Mouse (Mus musculus): Measurements from ENCODE around the gene Metrnl. TPM values are rescaled to one million over a fixed set of nuclear protein-coding genes. Genes with fewer than 3 reads are reported as not detected.
A peak's percentile ranks its signal among the peaks of the same experiment; 100 is the strongest.

Gene Metrnl
- total and polyA plus RNA-seq, 3 experiments, result 18.0 to 21.2 (median 20.4) TPM

DNA sequence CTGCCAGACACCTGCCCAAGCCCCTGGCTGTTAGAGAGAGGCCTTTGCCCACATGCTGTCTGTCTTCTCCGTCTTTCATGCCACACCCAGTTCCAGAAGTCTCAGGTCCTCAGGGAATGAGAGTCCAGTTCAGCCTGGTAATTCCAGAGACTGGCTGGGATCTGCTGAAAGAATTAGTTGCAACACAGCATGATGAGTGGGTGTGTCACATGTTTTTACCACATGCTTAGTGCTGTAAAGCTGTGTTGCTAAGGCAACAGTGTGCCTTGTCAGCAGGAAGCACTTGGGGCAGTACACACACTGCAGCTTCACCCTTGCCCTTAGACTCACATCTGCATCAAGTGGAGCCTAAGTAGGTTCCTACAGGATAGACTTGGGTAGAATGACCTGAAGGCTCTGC is 40.1 kb downstream of the Metrnl start:
- Histone ChIP-seq H3K4me3 (no peak overlapping the region), H3K9ac (ENCODE audit: low read depth, low read length) (no peak overlapping the region), H3K79me2 (replicated peaks; ENCODE audit: control insufficient read depth, insufficient read depth, low read length) (no peaks in the 10 kb centered on the region), H3K27me3 (ENCODE audit: control insufficient read depth, insufficient read depth, low read length) (no peaks in the 10 kb centered on the region), H3K36me3 (ENCODE audit: control insufficient read depth, insufficient read depth, low read length) (no peaks in the 10 kb centered on the region), H3K27ac (peak overlapping the region; percentile 15; the same call in 1 of the 2 replicates), H3K4me1 (ENCODE audit: control insufficient read depth, insufficient read depth, low read length) (peaks cover 4% of the 10 kb centered on the region)
- WGBS, result 38% methylated on average over 1 of the region's 1 CpGs
- intact Hi-C loops (cut with DNase I), result loop anchor here (5.0 kb wide), 1 partner anchor 84 kb away; no protein-coding TSS in a partner anchor
- TF ChIP-seq POLR2A (IDR thresholded peaks at IDR 0.05; ENCODE audit: insufficient read depth, low read depth, low read length) (no peak), CTCF (IDR thresholded peaks at IDR 0.05) (no peak), EP300 (IDR thresholded peaks at IDR 0.05; ENCODE audit: insufficient read depth, low read depth, low read length) (no peak)
- peak; percentile 39 to 59 for DNase-seq

DNA sequence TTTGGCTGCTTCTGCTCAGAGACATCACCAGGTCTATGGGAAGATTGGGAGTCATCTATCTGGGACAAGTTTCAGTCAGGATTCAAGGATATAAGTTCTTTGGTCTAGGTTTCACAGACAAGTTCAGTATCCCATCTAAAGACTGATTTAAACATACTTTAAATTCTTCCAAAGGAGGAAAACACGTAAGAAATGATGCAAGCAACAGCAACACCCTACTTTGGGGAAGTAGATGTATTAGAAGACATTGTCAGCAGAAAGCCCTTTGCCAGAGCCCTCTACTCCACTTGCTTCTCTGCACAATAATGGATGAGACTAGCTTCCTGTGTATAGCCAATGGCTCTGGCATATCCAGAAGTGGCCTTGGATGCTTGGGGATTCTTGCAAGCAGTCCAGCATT is 41.8 kb downstream of the Metrnl start:
- H3K27ac ChIP-seq, result no peak overlapping the region

GRCm38 (mm10) chr11:121743915-121744628 is 42.7 kb downstream of the Metrnl start:
- H3K27ac ChIP-seq, result no peak overlapping the region

More for the DNA sequence above, 41.8 kb downstream of the Metrnl start:
- H3K4me1 ChIP-seq (ENCODE audit: control insufficient read depth, insufficient read depth, low read length), result peaks cover 4% of the 10 kb centered on the region
- peak in 1 of 2 experiments; percentile 10 for DNase-seq
- WGBS, result 63% methylated on average over 1 of the region's 1 CpGs
- no peak overlapping the region for H3K9ac ChIP-seq (ENCODE audit: low read depth, low read length)
- no peak overlapping the region for H3K4me3 ChIP-seq
- TF ChIP-seq CTCF (IDR thresholded peaks at IDR 0.05) (no peak), POLR2A (IDR thresholded peaks at IDR 0.05; ENCODE audit: insufficient read depth, low read depth, low read length) (no peak), EP300 (IDR thresholded peaks at IDR 0.05; ENCODE audit: insufficient read depth, low read depth, low read length) (no peak)
- H3K27me3 ChIP-seq (ENCODE audit: control insufficient read depth, insufficient read depth, low read length), result no peaks in the 10 kb centered on the region
- intact Hi-C loops (cut with DNase I), result loop anchor here (5.0 kb wide), 1 partner anchor 86 kb away; no protein-coding TSS in a partner anchor
- no peaks in the 10 kb centered on the region for H3K36me3 ChIP-seq (ENCODE audit: control insufficient read depth, insufficient read depth, low read length)
- H3K79me2 ChIP-seq (replicated peaks; ENCODE audit: control insufficient read depth, insufficient read depth, low read length), result no peaks in the 10 kb centered on the region

GRCm38 (mm10) chr11:121746941-121747494 is 45.7 kb downstream of the Metrnl start:
- H3K27ac ChIP-seq, result no peak overlapping the region
- intact Hi-C loops (cut with DNase I), result no loop called here
- no peaks in the 10 kb centered on the region for H3K79me2 ChIP-seq (replicated peaks; ENCODE audit: control insufficient read depth, insufficient read depth, low read length)
- no peak overlapping the region for H3K9ac ChIP-seq (ENCODE audit: low read depth, low read length)
- H3K4me3 ChIP-seq, result no peak overlapping the region
- TF ChIP-seq CTCF (IDR thresholded peaks at IDR 0.05), result no peak
- no peak for TF ChIP-seq EP300 (IDR thresholded peaks at IDR 0.05; ENCODE audit: insufficient read depth, low read depth, low read length)
- TF ChIP-seq POLR2A (IDR thresholded peaks at IDR 0.05; ENCODE audit: insufficient read depth, low read depth, low read length), result no peak
- H3K27me3 ChIP-seq (ENCODE audit: control insufficient read depth, insufficient read depth, low read length), result no peaks in the 10 kb centered on the region
- peaks cover 1% of the 10 kb centered on the region; the same call in 1 of the 2 replicates for H3K4me1 ChIP-seq (ENCODE audit: control insufficient read depth, insufficient read depth, low read length)
- 71% methylated on average over 12 of the region's 12 CpGs for WGBS
- no peaks in the 10 kb centered on the region for H3K36me3 ChIP-seq (ENCODE audit: control insufficient read depth, insufficient read depth, low read length)
- DNase-seq, result no peak

More at GRCm38 (mm10) chr11:121743915-121744628, 42.7 kb downstream of the Metrnl start:
- no peak overlapping the region for H3K9ac ChIP-seq (ENCODE audit: low read depth, low read length)
- no peaks in the 10 kb centered on the region for H3K36me3 ChIP-seq (ENCODE audit: control insufficient read depth, insufficient read depth, low read length)
- TF ChIP-seq POLR2A (IDR thresholded peaks at IDR 0.05; ENCODE audit: insufficient read depth, low read depth, low read length) (no peak), CTCF (IDR thresholded peaks at IDR 0.05) (peak; percentile 48)
- intact Hi-C loops (cut with DNase I), result loop anchor here (5.0 kb wide), 1 partner anchor 87 kb away; no protein-coding TSS in a partner anchor
- no peak overlapping the region for H3K4me3 ChIP-seq
- peak in 1 of 2 experiments; percentile 19 for DNase-seq
- peaks cover 4% of the 10 kb centered on the region for H3K4me1 ChIP-seq (ENCODE audit: control insufficient read depth, insufficient read depth, low read length)
- no peaks in the 10 kb centered on the region for H3K79me2 ChIP-seq (replicated peaks; ENCODE audit: control insufficient read depth, insufficient read depth, low read length)
- no peaks in the 10 kb centered on the region for H3K27me3 ChIP-seq (ENCODE audit: control insufficient read depth, insufficient read depth, low read length)

- H3K4me1 ChIP-seq (ENCODE audit: control insufficient read depth, insufficient read depth, low read length), result peaks cover 1% of the 10 kb centered on the region; the same call in 1 of the 2 replicates
- WGBS, result 77% methylated on average over 5 of the region's 5 CpGs
- H3K4me3 ChIP-seq, result no peak overlapping the region
- H3K27me3 ChIP-seq (ENCODE audit: control insufficient read depth, insufficient read depth, low read length), result no peaks in the 10 kb centered on the region
- TF ChIP-seq EP300 (IDR thresholded peaks at IDR 0.05; ENCODE audit: insufficient read depth, low read depth, low read length), result no peak
- TF ChIP-seq POLR2A (IDR thresholded peaks at IDR 0.05; ENCODE audit: insufficient read depth, low read depth, low read length), result no peak
- TF ChIP-seq CTCF (IDR thresholded peaks at IDR 0.05), result no peak
- no peak overlapping the region for H3K27ac ChIP-seq
- H3K79me2 ChIP-seq (replicated peaks; ENCODE audit: control insufficient read depth, insufficient read depth, low read length), result no peaks in the 10 kb centered on the region
- no peaks in the 10 kb centered on the region for H3K36me3 ChIP-seq (ENCODE audit: control insufficient read depth, insufficient read depth, low read length)
- no peak overlapping the region for H3K9ac ChIP-seq (ENCODE audit: low read depth, low read length)
- DNase-seq, result no peak
- intact Hi-C loops (cut with DNase I), result no loop called here
These were observed 46.8 kb downstream of the Metrnl start for GRCm38 (mm10) chr11:121748003-121748684.

Other genes starting within 250 kb of the Metrnl start
- gene Tbcd, start 249.6 kb upstream of the Metrnl start, total RNA-seq (2021), result 10 to 100 TPM; 10.6 to 11.4 TPM
- 17.4 and 20.3 TPM in 2 replicates for gene Tbcd, start 249.6 kb upstream of the Metrnl start, polyA plus RNA-seq (2012; rRNA removed)
- gene Zfp750, start 182.2 kb upstream of the Metrnl start, total RNA-seq (2021), result under 1 TPM; 0.09 to 0.21 TPM
- gene Zfp750, start 182.2 kb upstream of the Metrnl start, polyA plus RNA-seq (2012; rRNA removed), result 0.09 and 0.14 TPM in 2 replicates
- 1 to 10 TPM; 3.8 to 4.8 TPM for gene B3gntl1, start 28.4 kb upstream of the Metrnl start, total RNA-seq (2021)
- gene B3gntl1, start 28.4 kb upstream of the Metrnl start, polyA plus RNA-seq (2012; rRNA removed), result 5.9 and 7.4 TPM in 2 replicates
- under 1 TPM; 0.18 to 0.21 TPM for gene Ptchd3, start 128.7 kb downstream of the Metrnl start, total RNA-seq (2021)
- gene Ptchd3, start 128.7 kb downstream of the Metrnl start, polyA plus RNA-seq (2012; rRNA removed), result 0.12 and 0.31 TPM in 2 replicates